Mouse (Mus musculus) CH12.LX (cell line): ENCODE measurements around the gene Sept8. TPM values are rescaled to one million over a fixed set of nuclear protein-coding genes. Genes with fewer than 3 reads are reported as not detected.

Source experiments
- DNase-seq: peaks from one replicate; pipeline ENCODE4 v3.0.0-alpha.2; 2013; ENCODE audit errors: extremely low read depth
- H3K27ac ChIP-seq: 2 replicates; pipeline ENCODE4 v1.5.1; 2012; ENCODE audit warnings: low read depth, mild to moderate bottlenecking, control low read depth, moderate library complexity; ENCODE audit not compliant: insufficient read depth
- H3K27me3 ChIP-seq: replicated peaks from 2 replicates; pipeline ENCODE3; 2012; ENCODE audit warnings: inconsistent platforms
- H3K36me3 ChIP-seq, 2 experiments: replicated peaks in 1 of 2; 2 replicates each; pipeline versions ENCODE3 to v1.6.1; 2012; ENCODE audit warnings: inconsistent platforms in 1 of 2, low read length in 1 of 2, mild to moderate bottlenecking in 1 of 2, mixed read lengths in 1 of 2, moderate library complexity in 1 of 2; ENCODE audit not compliant: control insufficient read depth in 1 of 2, insufficient read depth in 1 of 2
- H3K4me1 ChIP-seq, 2 experiments: 2 replicates each; pipeline ENCODE4 v1.6.1; 2012; ENCODE audit warnings: inconsistent platforms in 1 of 2, moderate library complexity in 1 of 2; ENCODE audit not compliant: insufficient read depth in 2 of 2, control insufficient read depth in 1 of 2
- H3K4me2 ChIP-seq: 2 replicates; pipeline ENCODE4 v1.6.1; 2012; ENCODE audit warnings: low read depth, mild to moderate bottlenecking, control low read depth; ENCODE audit not compliant: poor library complexity, insufficient read depth, severe bottlenecking
- H3K4me3 ChIP-seq, 3 experiments: fragments of 150-350 bp in 1 of 3; sonication (generic) in 1 of 3; replicated peaks in 1 of 3; 2 replicates each; pipeline versions ENCODE3 to v1.5.1; 2011 to 2012; ENCODE audit warnings: low read depth in 2 of 3, low read length in 2 of 3, mild to moderate bottlenecking in 2 of 3, moderate library complexity in 2 of 3, control low read depth in 1 of 3, improper control_type of control experiment in 1 of 3, inconsistent platforms in 1 of 3, mixed read lengths in 1 of 3; ENCODE audit not compliant: poor library complexity in 1 of 3
- H3K79me2 ChIP-seq: replicated peaks from 2 replicates; pipeline ENCODE4 v1.6.1; 2012; ENCODE audit warnings: mild to moderate bottlenecking, moderate library complexity; ENCODE audit not compliant: control insufficient read depth, poor library complexity, insufficient read depth, severe bottlenecking; ENCODE audit errors: extremely low read depth
- H3K9ac ChIP-seq: 2 replicates; pipeline ENCODE4 v1.6.1; 2012; ENCODE audit warnings: low read depth, mild to moderate bottlenecking, control low read depth, moderate library complexity; ENCODE audit not compliant: insufficient read depth
- H3K9me3 ChIP-seq: replicated peaks from 2 replicates; pipeline ENCODE3; 2012; ENCODE audit warnings: low read length, inconsistent platforms, mixed read lengths
- POLR2A ChIP-seq: IDR thresholded peaks from 2 replicates; pipeline ENCODE4 v1.6.1; 2011; ENCODE audit warnings: low read depth, mild to moderate bottlenecking, improper control_type of control experiment, low read length
- ZNF384 ChIP-seq: IDR thresholded peaks from 2 replicates; pipeline ENCODE4 v1.6.1; 2012; ENCODE audit warnings: low read depth, low read length, improper control_type of control experiment, inconsistent platforms
- dilution Hi-C: fragments of 300-500 bp; cut with MboI; formaldehyde crosslinking; loops from 2 replicates; pipeline ENCODE4 v1.14.3; 2020; ENCODE audit warnings: low sequenced_read_pairs; ENCODE audit not compliant: extremely low pct_unique_long_range_greater_than_20kb, extremely low pct_ligation_motif_present
- in situ Hi-C: fragments of 300-500 bp; cut with MboI; formaldehyde crosslinking; loops from 3 replicates; pipeline ENCODE4 v1.14.3; 2019; ENCODE audit warnings: low sequenced_read_pairs, low pct_ligation_motif_present, low pct_unique_long_range_greater_than_20kb, mixed read lengths
- polyA plus RNA-seq: library from polyadenylated mRNA; unstranded; fragments of >175 nt; gene quantifications from 2 replicates; pipeline ENCODE4 v1.2.1, GENCODE M21; 2012; ENCODE audit warnings: low read depth; ENCODE audit not compliant: insufficient read length
- total RNA-seq, 2 experiments: library from RNA; depleted of rRNA; stranded (reverse); fragments of 300-350 nt in 1 of 2; fragments of >200 nt in 1 of 2; gene quantifications; 2 replicates each; pipeline ENCODE4 v1.2.3; 2012 to 2014

The Sept8 gene
- total and polyA plus RNA-seq, 3 experiments, result 8.5 to 21.9 (median 15.2) TPM

GRCm38 (mm10) chr11:53591116-53591515, 72.1 kb downstream of the Sept8 start:
- Histone ChIP-seq H3K4me3 (no peak overlapping the region), H3K9me3 (peaks cover 2% of the 10 kb centered on the region), H3K79me2 (no peaks in the 10 kb centered on the region), H3K36me3 (peaks cover 6 to 48% of the 10 kb centered on the region in 2 experiments), H3K9ac (no peak overlapping the region), H3K27ac (no peak overlapping the region), H3K27me3 (no peaks in the 10 kb centered on the region), H3K4me2 (no peak overlapping the region), H3K4me1 (peaks cover 22 to 69% of the 10 kb centered on the region in 2 experiments)
- dilution Hi-C loops, result no loop called here
- in situ Hi-C loops, result no loop called here
- DNase-seq, result no peak
- TF ChIP-seq POLR2A, result no peak
- peak; percentile 35; the same call in 1 of the 2 replicates for TF ChIP-seq ZNF384

Other genes with a start within 250 kb of the Sept8 start
- 184 and 238 TPM in 2 replicates for gene Hspa4, start 218.8 kb upstream of the Sept8 start, total RNA-seq (2012; rRNA removed)
- 363 and 438 TPM in 2 replicates for gene Hspa4, start 218.8 kb upstream of the Sept8 start, total RNA-seq (2014; rRNA removed)
- gene Hspa4, start 218.8 kb upstream of the Sept8 start, polyA plus RNA-seq, result 529 and 585 TPM in 2 replicates
- 4.9 and 8.7 TPM in 2 replicates for gene Zcchc10, start 194.6 kb upstream of the Sept8 start, total RNA-seq (2012; rRNA removed)
- gene Zcchc10, start 194.6 kb upstream of the Sept8 start, total RNA-seq (2014; rRNA removed), result 20.7 and 24.3 TPM in 2 replicates
- gene Zcchc10, start 194.6 kb upstream of the Sept8 start, polyA plus RNA-seq, result 72.4 and 74.2 TPM in 2 replicates
- 19.8 and 24.0 TPM in 2 replicates for gene Aff4, start 168.4 kb upstream of the Sept8 start, total RNA-seq (2012; rRNA removed)
- 22.1 and 25.7 TPM in 2 replicates for gene Aff4, start 168.4 kb upstream of the Sept8 start, total RNA-seq (2014; rRNA removed)
- 50.6 and 51.4 TPM in 2 replicates for gene Aff4, start 168.4 kb upstream of the Sept8 start, polyA plus RNA-seq
- not detected in 2 replicates for gene Leap2, start 96.1 kb upstream of the Sept8 start, total RNA-seq (2012; rRNA removed)
- not detected in 2 replicates for gene Leap2, start 96.1 kb upstream of the Sept8 start, total RNA-seq (2014; rRNA removed)
- not detected in 2 replicates for gene Leap2, start 96.1 kb upstream of the Sept8 start, polyA plus RNA-seq
- 103 and 120 TPM in 2 replicates for gene Uqcrq, start 88.4 kb upstream of the Sept8 start, total RNA-seq (2012; rRNA removed)
- 136 and 168 TPM in 2 replicates for gene Uqcrq, start 88.4 kb upstream of the Sept8 start, total RNA-seq (2014; rRNA removed)
- gene Uqcrq, start 88.4 kb upstream of the Sept8 start, polyA plus RNA-seq, result 642 and 765 TPM in 2 replicates
- gene Gdf9, start 88.2 kb upstream of the Sept8 start, total RNA-seq (2012; rRNA removed), result 0.13 TPM in 2 replicates
- 0.16 TPM in 1 of 2 replicates, not detected in the other for gene Gdf9, start 88.2 kb upstream of the Sept8 start, total RNA-seq (2014; rRNA removed)
- gene Gdf9, start 88.2 kb upstream of the Sept8 start, polyA plus RNA-seq, result not detected in 2 replicates
- gene Gm10447, start 62.1 kb upstream of the Sept8 start, total RNA-seq (2012; rRNA removed), result not detected in 2 replicates
- not detected in 2 replicates for gene Gm10447, start 62.1 kb upstream of the Sept8 start, total RNA-seq (2014; rRNA removed)
- not detected in 2 replicates for gene Gm10447, start 62.1 kb upstream of the Sept8 start, polyA plus RNA-seq
- not detected in 2 replicates for gene Shroom1, start 62.1 kb upstream of the Sept8 start, total RNA-seq (2012; rRNA removed)
- gene Shroom1, start 62.1 kb upstream of the Sept8 start, total RNA-seq (2014; rRNA removed), result not detected in 2 replicates
- not detected in 2 replicates for gene Shroom1, start 62.1 kb upstream of the Sept8 start, polyA plus RNA-seq
- gene Gm9837, start 48.8 kb upstream of the Sept8 start, total RNA-seq (2012; rRNA removed), result not detected in 2 replicates
- not detected in 2 replicates for gene Gm9837, start 48.8 kb upstream of the Sept8 start, total RNA-seq (2014; rRNA removed)
- gene Gm9837, start 48.8 kb upstream of the Sept8 start, polyA plus RNA-seq, result not detected in 2 replicates
- gene Gm9945, start 39.1 kb upstream of the Sept8 start, total RNA-seq (2012; rRNA removed), result not detected in 2 replicates
- gene Gm9945, start 39.1 kb upstream of the Sept8 start, total RNA-seq (2014; rRNA removed), result not detected in 2 replicates
- gene Gm9945, start 39.1 kb upstream of the Sept8 start, polyA plus RNA-seq, result not detected in 2 replicates
- not detected in 2 replicates for gene Sowaha, start 39.0 kb upstream of the Sept8 start, total RNA-seq (2012; rRNA removed)
- not detected in 2 replicates for gene Sowaha, start 39.0 kb upstream of the Sept8 start, total RNA-seq (2014; rRNA removed)
- gene Sowaha, start 39.0 kb upstream of the Sept8 start, polyA plus RNA-seq, result not detected in 2 replicates
- 11.3 and 18.3 TPM in 2 replicates for gene Kif3a, start 48.1 kb downstream of the Sept8 start, total RNA-seq (2012; rRNA removed)
- gene Kif3a, start 48.1 kb downstream of the Sept8 start, total RNA-seq (2014; rRNA removed), result 7.7 and 8.9 TPM in 2 replicates
- 26.5 and 27.9 TPM in 2 replicates for gene Kif3a, start 48.1 kb downstream of the Sept8 start, polyA plus RNA-seq
- 26.3 and 35.6 TPM in 2 replicates for gene Il4, start 99.4 kb downstream of the Sept8 start, total RNA-seq (2012; rRNA removed)
- 75.5 and 83.1 TPM in 2 replicates for gene Il4, start 99.4 kb downstream of the Sept8 start, total RNA-seq (2014; rRNA removed)
- gene Il4, start 99.4 kb downstream of the Sept8 start, polyA plus RNA-seq, result 19.5 and 24.5 TPM in 2 replicates
- gene Il13, start 115.4 kb downstream of the Sept8 start, total RNA-seq (2012; rRNA removed), result 1.8 and 2.8 TPM in 2 replicates
- 3.4 and 4.8 TPM in 2 replicates for gene Il13, start 115.4 kb downstream of the Sept8 start, total RNA-seq (2014; rRNA removed)
- 2.8 and 3.6 TPM in 2 replicates for gene Il13, start 115.4 kb downstream of the Sept8 start, polyA plus RNA-seq
- gene Rad50, start 188.1 kb downstream of the Sept8 start, total RNA-seq (2012; rRNA removed), result 45.3 and 48.2 TPM in 2 replicates
- gene Rad50, start 188.1 kb downstream of the Sept8 start, total RNA-seq (2014; rRNA removed), result 36.0 and 39.6 TPM in 2 replicates
- gene Rad50, start 188.1 kb downstream of the Sept8 start, polyA plus RNA-seq, result 53.6 and 55.2 TPM in 2 replicates
- gene Il5, start 201.5 kb downstream of the Sept8 start, total RNA-seq (2012; rRNA removed), result not detected in 2 replicates
- not detected in 2 replicates for gene Il5, start 201.5 kb downstream of the Sept8 start, total RNA-seq (2014; rRNA removed)
- gene Il5, start 201.5 kb downstream of the Sept8 start, polyA plus RNA-seq, result not detected in 2 replicates